ENCODE assay signal across 11 mouse cellular contexts in the genomic region with DNA sequence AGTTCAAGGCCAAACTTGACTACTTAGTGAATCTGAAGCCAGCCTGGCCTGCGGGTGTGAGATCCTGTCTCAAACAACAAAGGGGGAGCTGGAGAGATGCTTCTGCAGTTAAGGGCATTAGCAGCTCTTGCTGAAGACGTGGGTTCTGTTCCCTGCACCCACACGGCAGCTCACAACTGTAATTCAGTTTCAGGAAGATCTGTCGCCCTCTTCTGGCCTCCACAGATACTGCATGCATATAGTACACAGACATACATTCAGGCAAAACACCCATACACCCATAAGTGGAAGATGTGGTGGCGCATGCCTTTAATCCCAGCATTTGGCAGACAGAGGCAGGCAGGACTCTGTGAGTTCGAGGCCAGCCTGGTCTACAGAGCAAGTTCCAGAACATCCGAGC. TPM values are rescaled to one million over a fixed set of nuclear protein-coding genes. Genes with fewer than 3 reads are reported as not detected.
DNase-seq lines count a peak whose midpoint lies in the region; ATAC-seq and TF ChIP-seq lines count a peak whose summit lies in the region.
"Had no signal": no experiment of that assay in that cellular context is flagged by ENCODE, and none has a peak within 500 bp of the region (broad histone marks: within the 10 kb centered on the region; RNA-seq: fewer than 3 reads in every experiment).

No protein-coding gene starts in this region.

- H3K9me3 ChIP-seq in hindbrain, postnatal 0 days (ENCODE audit: low read length): no peaks in the 10 kb centered on the region
- H3K9me3 ChIP-seq in hindbrain, embryonic 11.5 days (ENCODE audit: control insufficient read depth, low read length): peaks cover 3% of the 10 kb centered on the region; the same call in 1 of the 2 replicates
- H3K9me3 ChIP-seq in forebrain, embryonic 10.5 days: peaks cover 45% of the 10 kb centered on the region

- peaks cover 3% of the 10 kb centered on the region; the same call in 1 of the 2 replicates for H3K4me1 ChIP-seq in hindbrain, postnatal 0 days (ENCODE audit: insufficient read depth, low read length)
- H3K4me1 ChIP-seq in hindbrain, embryonic 11.5 days (replicated peaks; ENCODE audit: control insufficient read depth, insufficient read depth, low read length): no peaks in the 10 kb centered on the region
- peaks cover 4% of the 10 kb centered on the region; the same call in 1 of the 2 replicates for H3K4me1 ChIP-seq in testis, adult 2 months (ENCODE audit: control insufficient read depth, insufficient read depth, low read length)
- H3K4me1 ChIP-seq in forebrain, embryonic 10.5 days: peaks cover 13% of the 10 kb centered on the region

- H3K27me3 ChIP-seq in hindbrain, postnatal 0 days (ENCODE audit: insufficient read depth, low read length): no peaks in the 10 kb centered on the region
- no peaks in the 10 kb centered on the region for H3K27me3 ChIP-seq in hindbrain, embryonic 11.5 days (ENCODE audit: control insufficient read depth, insufficient read depth, low read length)
- no peaks in the 10 kb centered on the region for H3K27me3 ChIP-seq in testis, adult 2 months (ENCODE audit: control insufficient read depth, insufficient read depth, low read length)
- H3K27me3 ChIP-seq in forebrain, embryonic 10.5 days (ENCODE audit: poor library complexity, severe bottlenecking): no peaks in the 10 kb centered on the region

- no peaks in the 10 kb centered on the region for H3K36me3 ChIP-seq in hindbrain, postnatal 0 days (ENCODE audit: insufficient read depth, low read length)
- H3K36me3 ChIP-seq in hindbrain, embryonic 11.5 days (ENCODE audit: control insufficient read depth, insufficient read depth, low read length): 0 out of 2 replicates have a peak, but pooled peaks cover 2% of the 10 kb centered on the region
- no peaks in the 10 kb centered on the region for H3K36me3 ChIP-seq in testis, adult 2 months (ENCODE audit: control insufficient read depth, insufficient read depth, low read length)
- H3K36me3 ChIP-seq in forebrain, embryonic 10.5 days (replicated peaks): peaks cover 23% of the 10 kb centered on the region

- DNase-seq in hindbrain, postnatal 0 days (ENCODE audit: low spot score): no peak
- DNase-seq in hindbrain, embryonic 11.5 days (ENCODE audit: low spot score): no peak
- DNase-seq in testis, postnatal 14 days (ENCODE audit: low spot score): no peak
- DNase-seq in brain, embryonic 14.5 days (ENCODE audit: low read depth): no peak
- DNase-seq in thymus, postnatal 4 days: peak; percentile 59
- no peak for DNase-seq in gastrocnemius, postnatal 14 days
- no peak for DNase-seq in forebrain, embryonic 10.5 days (ENCODE audit: extremely low spot score, low spot score)
- DNase-seq: kidney, postnatal 36 days; left cerebral cortex, postnatal 4 days had no signal

- no peak overlapping the region for H3K4me3 ChIP-seq in hindbrain, postnatal 0 days (ENCODE audit: low read length)
- no peak overlapping the region for H3K4me3 ChIP-seq in hindbrain, embryonic 11.5 days (ENCODE audit: low read depth, low read length)
- no peak overlapping the region for H3K4me3 ChIP-seq in testis, adult 2 months (ENCODE audit: control insufficient read depth, low read depth, low read length)
- no peak overlapping the region for H3K4me3 ChIP-seq in forebrain, embryonic 10.5 days

- 87% methylated on average over 7 of the region's 7 CpGs for WGBS in hindbrain, postnatal 0 days
- WGBS in hindbrain, embryonic 11.5 days: 86% methylated on average over 7 of the region's 7 CpGs
- WGBS in forebrain, embryonic 10.5 days: 84% methylated on average over 7 of the region's 7 CpGs

- ATAC-seq in hindbrain, postnatal 0 days: no peak
- no peak for ATAC-seq in hindbrain, embryonic 11.5 days (ENCODE audit: low FRiP score)

- intact Hi-C loops in gastrocnemius, postnatal 14 days (cut with DNase I; ENCODE audit: low total_unique reads): no loop called here

- peak; percentile 58 for TF ChIP-seq CTCF in hindbrain, postnatal 0 days (IDR thresholded peaks at IDR 0.05; ENCODE audit: low read depth)
- TF ChIP-seq CTCF in testis, adult 2 months (IDR thresholded peaks at IDR 0.05; ENCODE audit: control insufficient read depth, insufficient read depth, insufficient replicate concordance, low read depth, low read length): peak; percentile 60; the same call in 1 of the 2 replicates
- peak; percentile 32; the same call in 1 of the 2 replicates for TF ChIP-seq CTCF in brain, embryonic 14.5 days (IDR thresholded peaks at IDR 0.05; ENCODE audit: borderline replicate concordance, extremely low read depth, insufficient read depth, insufficient read length)

- H3K27ac ChIP-seq in hindbrain, postnatal 0 days: no peak overlapping the region
- H3K27ac ChIP-seq in hindbrain, embryonic 11.5 days (ENCODE audit: low read depth, low read length): no peak overlapping the region
- no peak overlapping the region for H3K27ac ChIP-seq in testis, adult 2 months (ENCODE audit: control insufficient read depth, insufficient read depth, low read depth, low read length)
- no peak overlapping the region for H3K27ac ChIP-seq in forebrain, embryonic 10.5 days

- H3K4me2 ChIP-seq in hindbrain, postnatal 0 days (ENCODE audit: low read depth, low read length): no peak overlapping the region
- no peak overlapping the region for H3K4me2 ChIP-seq in hindbrain, embryonic 11.5 days (replicated peaks; ENCODE audit: low read depth, low read length)

- H3K9ac ChIP-seq in hindbrain, postnatal 0 days (replicated peaks; ENCODE audit: low read length): no peak overlapping the region
- H3K9ac ChIP-seq in hindbrain, embryonic 11.5 days (ENCODE audit: low read depth, low read length): no peak overlapping the region

- no peak for TF ChIP-seq POLR2A in testis, adult 2 months (IDR thresholded peaks at IDR 0.05; ENCODE audit: control insufficient read depth, low read depth, low read length)
- TF ChIP-seq POLR2A in brain, embryonic 14.5 days (IDR thresholded peaks at IDR 0.05; ENCODE audit: borderline replicate concordance, extremely low read depth, insufficient read depth, insufficient read length, poor library complexity, severe bottlenecking): no peak

RNA-seq across cellular contexts. Expression of gene Gm42791, which starts 5.5 kb away (rescaled TPM):
- not detected in 2 replicates for total RNA-seq in hindbrain, postnatal 0 days (2014; rRNA removed)
- polyA plus RNA-seq in hindbrain, postnatal 0 days (2015; fragmentation: Nextera tagmentation; extraction: Ambion mirVana): 1.6 and 6.1 TPM in 2 replicates
- not detected in 2 replicates for polyA plus RNA-seq in hindbrain, embryonic 11.5 days (2014; fragmentation: Nextera tagmentation; extraction: Ambion mirVana)
- not detected in 2 replicates for polyA plus RNA-seq in testis, adult 2 months (2012; rRNA removed)
- not detected in 2 replicates for polyA plus RNA-seq in brain, embryonic 14.5 days (2012; rRNA removed)
- total RNA-seq in gastrocnemius, postnatal 14 days (2021): 1 to 10 TPM; 1.1 to 1.5 TPM
- 1.2 and 2.5 TPM in 2 replicates for polyA plus RNA-seq in forebrain, embryonic 10.5 days (2016; fragmentation: Nextera tagmentation; extraction: Ambion mirVana)
- polyA plus RNA-seq: embryonic facial prominence, embryonic 11.5 days had no signal
